Mouse (Mus musculus): ENCODE data around the gene Dbn1.

The Dbn1 gene

DNA sequence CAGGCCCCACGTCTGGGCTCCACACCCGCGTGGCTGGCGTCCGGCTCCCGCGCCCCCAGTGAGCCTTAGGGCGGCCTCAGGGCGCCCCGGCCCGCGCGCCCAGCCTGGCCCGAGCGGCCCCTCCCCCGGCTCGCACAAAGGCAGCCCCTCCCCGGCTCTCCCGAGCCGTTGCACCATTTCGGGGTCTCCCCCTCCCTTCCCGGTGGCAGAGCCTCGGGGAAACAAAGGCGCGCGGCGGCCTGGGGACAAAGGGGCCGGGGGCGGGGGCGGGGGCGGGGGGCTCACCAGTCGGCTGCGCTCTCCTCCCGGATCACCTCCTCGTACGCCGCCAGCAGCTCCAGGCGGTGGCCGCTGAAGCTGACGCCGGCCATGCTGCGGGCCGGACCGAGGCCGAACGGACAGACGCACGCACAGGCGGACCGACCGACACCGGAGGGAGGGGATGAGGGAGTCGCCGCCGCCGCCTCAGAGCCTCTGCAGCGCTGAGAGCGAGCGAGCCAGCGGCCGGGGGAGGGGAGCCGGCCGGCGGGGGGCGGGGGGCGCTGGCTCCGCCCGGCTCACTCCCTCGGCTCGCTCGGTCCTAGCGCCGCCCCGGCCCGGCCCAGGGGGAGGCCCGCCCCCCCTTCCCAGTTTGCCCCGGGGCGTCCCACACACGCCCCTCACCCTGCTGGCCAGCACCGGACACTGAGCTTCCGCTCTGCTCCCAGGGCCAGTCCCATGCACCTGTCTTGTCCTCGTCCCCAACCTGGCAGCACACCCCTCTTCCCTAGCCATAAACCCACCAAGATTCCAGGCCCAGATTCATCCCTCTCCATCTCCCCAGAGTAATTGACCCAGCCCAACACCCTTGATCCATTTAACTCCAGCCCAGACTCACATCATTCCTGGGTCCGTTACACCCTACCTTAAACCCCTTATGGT lies at the start of gene Dbn1:
TSS of gene Dbn1 (minus strand) at position 534 of the 921 bp plus-strand sequence.
- in situ Hi-C loops (cut with MboI, MseI), result no loop called here

DNA sequence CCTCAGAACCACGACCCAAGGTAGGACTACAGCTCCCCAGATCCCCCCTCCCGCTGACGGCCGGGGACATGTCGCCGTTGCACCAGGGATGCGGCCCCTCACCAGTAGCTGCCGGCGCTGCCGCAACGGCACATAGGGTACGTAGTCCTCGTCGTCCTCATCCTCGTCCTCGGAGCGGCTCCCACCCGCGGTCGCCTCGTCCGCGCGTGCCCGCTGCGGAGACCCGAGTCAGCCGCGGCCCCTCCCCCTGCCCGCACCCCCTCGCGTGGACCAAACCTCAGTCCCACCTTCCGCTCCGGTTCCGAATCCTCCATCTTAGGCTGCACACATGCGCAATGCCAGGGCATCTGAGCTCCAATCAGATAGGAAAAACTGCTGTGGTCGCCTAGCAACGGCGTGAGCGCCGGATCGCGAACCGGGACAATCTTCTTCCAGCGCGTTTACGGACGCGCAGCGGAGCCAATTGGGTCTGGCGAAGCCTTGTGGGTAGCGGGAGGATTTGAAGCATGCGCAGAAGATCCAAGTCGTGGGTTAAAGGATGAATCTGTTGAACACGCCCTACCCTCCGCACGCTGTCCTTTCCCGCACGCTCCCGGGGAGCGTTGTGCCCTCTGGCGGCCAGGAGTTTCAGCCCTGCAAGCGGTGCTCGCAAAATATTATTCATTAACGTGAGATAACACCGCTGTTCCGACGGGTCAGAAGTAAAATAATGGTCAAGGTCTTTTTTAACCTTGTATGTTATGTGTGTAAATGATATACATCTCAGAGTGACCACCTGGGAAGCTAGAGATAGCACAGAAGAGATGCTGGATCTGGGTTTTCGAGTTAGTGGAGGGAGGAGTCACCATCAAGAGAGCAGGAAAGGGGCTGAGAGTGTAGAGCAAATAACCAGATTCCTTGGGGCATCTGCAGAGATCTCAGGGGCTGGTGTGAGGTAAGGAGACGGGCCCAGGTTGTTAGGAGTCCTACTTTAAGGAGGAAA lies 48.6 kb upstream of the Dbn1 start, which contains the start of gene Ddx41:
TSS of gene Ddx41 (minus strand) at position 465 of the 982 bp plus-strand sequence.
- in situ Hi-C loops (cut with MboI, MseI), result loop anchor here (10.0 kb wide), 1 partner anchor 332 kb away; the partner anchor contains the start of gene Nsd1

DNA sequence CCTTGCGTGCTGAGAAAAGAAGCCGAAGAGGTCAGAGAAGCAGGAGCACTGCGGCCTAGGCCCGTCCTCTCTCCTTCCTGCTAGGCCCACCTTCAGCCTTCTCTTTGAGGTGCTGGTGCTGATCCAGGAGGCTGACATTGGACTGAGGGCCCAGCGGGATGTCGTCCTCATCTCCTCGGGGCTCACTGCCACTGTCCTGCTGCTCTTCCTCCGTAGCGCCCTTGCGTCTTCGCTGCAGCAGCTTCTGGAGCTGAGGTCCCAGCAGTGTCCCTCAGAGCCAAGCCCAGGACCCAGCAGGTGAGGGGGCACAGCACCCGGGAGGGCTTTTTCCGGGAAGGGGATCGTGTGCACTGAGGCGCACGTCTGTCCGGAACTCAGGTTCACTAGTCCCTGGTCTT lies 47.9 kb upstream of the Dbn1 start:
- in situ Hi-C loops (cut with MboI, MseI), result loop anchor here (10.0 kb wide), 1 partner anchor 331 kb away; the partner anchor contains the start of gene Nsd1

GRCm38 (mm10) chr13:55535191-55535590 lies 47.3 kb upstream of the Dbn1 start:
- in situ Hi-C loops (cut with MboI, MseI), result loop anchor here (10.0 kb wide), 1 partner anchor 330 kb away; the partner anchor contains the start of gene Nsd1

GRCm38 (mm10) chr13:55529198-55529915 lies 41.4 kb upstream of the Dbn1 start, which contains the start of gene Dok3:
Dok3 (minus strand) TSS chr13:55529296.
- in situ Hi-C loops (cut with MboI, MseI), result no loop called here

DNA sequence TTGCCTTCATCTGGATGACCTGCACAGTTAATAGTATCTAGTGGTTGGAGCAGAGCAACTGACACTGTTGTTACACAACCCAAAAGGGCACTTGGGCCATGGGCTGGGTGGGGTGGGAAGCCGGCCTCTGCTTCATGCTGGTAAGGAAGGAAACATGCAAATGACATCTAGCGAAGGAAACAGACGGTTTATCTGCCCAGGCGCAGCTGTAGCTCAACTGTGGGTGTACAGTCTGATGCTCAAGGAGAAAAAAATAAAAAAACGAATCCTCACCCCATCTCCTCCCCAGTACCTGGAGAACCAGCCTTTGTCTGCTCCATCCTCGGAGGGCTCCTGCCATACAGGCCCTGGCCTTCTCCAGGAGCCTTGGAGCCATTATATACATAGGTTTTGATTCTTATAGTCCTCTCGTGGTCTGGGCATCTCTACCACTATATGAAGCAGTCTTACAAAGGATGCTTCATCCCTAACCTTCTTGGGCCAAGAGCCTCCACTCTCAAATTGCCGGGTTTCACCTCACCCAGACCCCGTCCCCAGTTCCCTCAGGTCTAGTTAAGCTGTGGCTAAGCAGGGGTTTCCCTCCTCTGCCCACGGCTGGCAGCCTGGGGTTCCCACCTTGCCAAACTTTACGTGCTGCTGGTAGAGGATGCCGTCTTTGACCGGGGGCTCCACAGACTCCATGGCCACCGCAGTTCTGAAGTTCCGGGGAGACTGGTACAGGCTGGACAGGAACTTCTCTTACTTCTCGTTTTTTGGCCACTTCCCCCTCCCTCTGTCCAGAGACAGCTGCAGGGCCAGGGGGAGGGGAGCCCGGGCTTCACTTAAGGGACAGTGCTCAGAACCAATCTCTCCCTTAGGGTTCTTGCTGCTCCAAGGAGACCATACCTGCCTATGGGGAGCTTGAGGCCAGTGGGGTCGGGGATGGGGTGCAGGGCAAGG lies 40.2 kb upstream of the Dbn1 start:
- in situ Hi-C loops (cut with MboI, MseI), result no loop called here

GRCm38 (mm10) chr13:55527212-55527611 lies 39.3 kb upstream of the Dbn1 start:
- in situ Hi-C loops (cut with MboI, MseI), result no loop called here

- in situ Hi-C loops (cut with MboI, MseI), result no loop called here
These were observed 38.0 kb upstream of the Dbn1 start for GRCm38 (mm10) chr13:55525733-55526553.

- in situ Hi-C loops (cut with MboI, MseI), result loop anchor here (5.0 kb wide), 1 partner anchor 122 kb away; no protein-coding TSS in a partner anchor
These were observed 36.2 kb upstream of the Dbn1 start for GRCm38 (mm10) chr13:55523951-55524600.

GRCm38 (mm10) chr13:55523278-55523677 lies 35.4 kb upstream of the Dbn1 start:
- in situ Hi-C loops (cut with MboI, MseI), result loop anchor here (5.0 kb wide), 1 partner anchor 121 kb away; no protein-coding TSS in a partner anchor

DNA sequence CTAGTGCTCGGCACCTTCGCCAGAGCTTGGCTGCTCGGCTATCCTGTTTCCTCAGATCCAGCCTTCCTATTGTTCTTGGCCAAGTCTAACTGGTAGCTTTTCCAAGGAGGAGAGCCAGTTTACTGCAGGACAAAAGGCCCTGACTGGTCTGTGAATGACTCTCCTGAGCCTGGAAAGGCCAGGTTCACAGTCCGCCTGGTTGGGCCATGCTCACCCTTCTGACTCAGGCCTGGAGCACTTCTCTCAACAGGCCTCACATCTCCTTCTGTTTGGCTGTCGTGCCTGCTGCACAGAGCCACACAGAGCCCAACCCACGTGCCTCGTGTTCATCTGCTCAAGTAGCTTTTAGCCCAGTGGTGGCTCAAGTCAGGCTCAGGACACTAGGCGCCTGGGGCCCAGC lies 34.8 kb upstream of the Dbn1 start:
- in situ Hi-C loops (cut with MboI, MseI), result loop anchor here (5.0 kb wide), 1 partner anchor 120 kb away; no protein-coding TSS in a partner anchor

DNA sequence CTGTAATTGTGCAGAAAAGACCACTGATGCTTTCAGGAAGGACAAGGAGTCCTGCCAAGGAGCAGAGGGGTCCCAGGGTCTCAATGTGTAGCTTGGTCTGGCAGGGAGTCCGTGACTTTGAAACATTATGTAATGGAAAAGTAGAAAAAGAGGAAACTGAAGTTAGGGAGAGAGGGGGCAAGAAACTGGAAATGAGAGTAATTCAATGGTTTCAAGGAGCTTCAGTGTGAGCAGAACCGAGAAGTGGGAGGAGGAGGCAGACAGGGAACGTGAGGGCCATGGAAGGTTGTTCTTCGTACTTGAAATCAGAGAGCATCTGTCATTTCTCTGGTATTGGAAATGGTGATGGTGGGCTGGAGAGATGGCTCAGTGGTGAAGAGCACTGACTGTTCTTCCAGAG lies 31.7 kb upstream of the Dbn1 start:
- in situ Hi-C loops (cut with MboI, MseI), result loop anchor here (5.0 kb wide), 1 partner anchor 117 kb away; no protein-coding TSS in a partner anchor

- in situ Hi-C loops (cut with MboI, MseI), result no loop called here
These were observed 29.0 kb upstream of the Dbn1 start for GRCm38 (mm10) chr13:55516955-55517354.

DNA sequence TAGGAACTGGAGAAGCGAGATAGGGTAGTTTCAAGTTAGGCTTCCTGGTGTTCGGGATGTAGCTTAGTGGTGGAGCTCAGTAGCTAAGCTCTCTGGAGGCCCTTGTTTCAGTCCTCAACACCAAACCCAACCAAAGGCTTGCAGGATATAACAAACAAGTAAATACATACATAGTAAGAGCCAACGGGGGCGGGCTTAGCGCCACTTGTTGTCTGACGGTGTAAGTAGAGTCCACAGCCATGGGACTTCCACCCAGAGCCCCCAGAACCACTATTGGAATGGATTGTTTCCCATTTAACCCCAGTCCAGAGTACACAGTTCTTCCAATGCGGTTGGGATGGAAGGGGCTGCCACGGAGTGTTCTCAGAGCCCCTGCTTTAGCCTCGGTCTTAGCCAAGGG lies 25.9 kb upstream of the Dbn1 start:
- in situ Hi-C loops (cut with MboI, MseI), result loop anchor here (5.0 kb wide), 1 partner anchor 37 kb away; no protein-coding TSS in a partner anchor

- in situ Hi-C loops (cut with MboI, MseI), result loop anchor here (5.0 kb wide), 1 partner anchor 36 kb away; no protein-coding TSS in a partner anchor
These were observed 25.3 kb upstream of the Dbn1 start, which contains the start of gene Pdlim7 for GRCm38 (mm10) chr13:55513111-55513748. Pdlim7 (minus strand) TSS chr13:55513676.

DNA sequence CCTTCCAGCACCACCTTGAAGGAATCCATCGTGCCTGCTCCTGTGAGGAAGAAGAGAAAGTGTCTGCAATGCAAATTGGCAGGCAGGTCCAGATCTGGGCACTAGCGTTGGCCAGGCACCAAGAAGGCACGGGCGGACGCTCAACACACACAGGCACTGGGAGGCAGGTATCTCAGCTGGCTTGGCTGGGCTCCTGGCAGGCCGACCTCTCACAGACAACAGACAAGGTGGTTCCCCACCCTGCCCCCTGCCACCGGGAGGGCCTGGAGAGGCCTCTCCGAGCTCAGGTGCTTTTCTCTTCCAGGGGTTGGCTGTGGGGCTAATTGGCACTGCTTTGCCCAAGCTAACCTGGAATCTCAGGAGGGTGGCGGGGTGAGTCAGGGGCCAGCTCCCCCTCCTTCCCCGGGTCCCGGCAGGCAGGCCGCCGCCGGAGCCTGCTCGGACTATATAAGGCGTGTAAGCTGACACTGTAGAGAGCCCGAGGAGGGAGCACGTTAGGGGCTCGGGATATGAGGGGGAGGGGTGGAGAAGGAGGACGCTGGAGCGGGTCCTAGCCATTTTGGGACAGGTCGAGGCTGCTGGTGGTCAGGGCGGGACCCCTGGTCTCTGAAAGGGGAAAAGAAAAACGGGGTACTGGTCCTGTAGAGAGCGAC lies 24.6 kb upstream of the Dbn1 start:
- in situ Hi-C loops (cut with MboI, MseI), result loop anchor here (5.0 kb wide), 1 partner anchor 35 kb away; no protein-coding TSS in a partner anchor

GRCm38 (mm10) chr13:55511492-55511861 lies 23.6 kb upstream of the Dbn1 start:
- in situ Hi-C loops (cut with MboI, MseI), result loop anchor here (5.0 kb wide), 1 partner anchor 34 kb away; no protein-coding TSS in a partner anchor

Measured in regulatory T cell (primary cell).